Mouse (Mus musculus) lung, adult 2 months (tissue): ENCODE results near the gene 4931414P19Rik.

Experiments used
- CTCF ChIP-seq: fragments of 200-500 bp; IDR thresholded peaks from 2 replicates; pipeline ENCODE4 v1.5.1; 2011; ENCODE audit warnings: mild to moderate bottlenecking, low read length, control low read depth; ENCODE audit not compliant: insufficient read depth
- POLR2A ChIP-seq: fragments of 200-500 bp; IDR thresholded peaks from 2 replicates; pipeline ENCODE4 v1.6.1; 2011; ENCODE audit warnings: low read depth, mild to moderate bottlenecking, control low read depth, low read length, borderline replicate concordance; ENCODE audit errors: extremely low read depth

DNA sequence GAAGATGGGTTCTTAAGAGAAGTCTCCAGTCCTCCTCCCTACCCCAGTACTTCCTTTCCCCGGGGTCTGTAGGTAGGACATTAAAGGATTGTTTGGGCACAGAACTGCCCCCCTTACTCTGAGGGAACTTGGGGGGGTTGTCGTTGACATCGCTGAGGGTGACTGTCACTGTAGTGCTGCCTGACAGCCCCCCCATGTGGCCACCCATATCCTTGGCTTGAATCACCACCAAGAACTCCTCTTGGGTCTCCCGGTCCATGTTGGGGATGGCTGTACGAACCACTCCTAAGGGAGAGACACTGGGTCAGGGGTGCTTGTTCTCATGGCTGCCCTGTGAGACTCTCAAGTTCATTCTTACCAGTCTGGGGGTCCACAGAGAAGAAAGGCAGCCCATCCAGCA is 32.4 kb upstream of the 4931414P19Rik start:
- TF ChIP-seq POLR2A (no peak), CTCF (no peak)
